Mouse (Mus musculus) heart, adult 18-20 months (tissue): ENCODE measurements around the gene Pou5f2. TPM values are rescaled to one million over a fixed set of nuclear protein-coding genes. Genes with fewer than 3 reads are reported as not detected.

Experiments
- DNase-seq, 2 experiments: peaks; one replicate each; pipeline ENCODE4 v3.0.0; 2021 to 2022; ENCODE audit warnings: mixed read lengths in 1 of 2
- long read RNA-seq, 2 experiments: library from polyadenylated mRNA; stranded (forward); transcript quantifications; one replicate each; pipeline ENCODE4 v2.0.0; 2021
- total RNA-seq, 2 experiments: library from RNA; stranded (reverse); gene quantifications; 2 replicates each; pipeline ENCODE4 v1.2.3; 2021

Pou5f2 gene
- total RNA-seq = under 1 TPM; 0.20 to 0.62 TPM
- long read RNA-seq, experiment 1 = 0 reads
- long read RNA-seq, experiment 2 = 0 reads

DNA sequence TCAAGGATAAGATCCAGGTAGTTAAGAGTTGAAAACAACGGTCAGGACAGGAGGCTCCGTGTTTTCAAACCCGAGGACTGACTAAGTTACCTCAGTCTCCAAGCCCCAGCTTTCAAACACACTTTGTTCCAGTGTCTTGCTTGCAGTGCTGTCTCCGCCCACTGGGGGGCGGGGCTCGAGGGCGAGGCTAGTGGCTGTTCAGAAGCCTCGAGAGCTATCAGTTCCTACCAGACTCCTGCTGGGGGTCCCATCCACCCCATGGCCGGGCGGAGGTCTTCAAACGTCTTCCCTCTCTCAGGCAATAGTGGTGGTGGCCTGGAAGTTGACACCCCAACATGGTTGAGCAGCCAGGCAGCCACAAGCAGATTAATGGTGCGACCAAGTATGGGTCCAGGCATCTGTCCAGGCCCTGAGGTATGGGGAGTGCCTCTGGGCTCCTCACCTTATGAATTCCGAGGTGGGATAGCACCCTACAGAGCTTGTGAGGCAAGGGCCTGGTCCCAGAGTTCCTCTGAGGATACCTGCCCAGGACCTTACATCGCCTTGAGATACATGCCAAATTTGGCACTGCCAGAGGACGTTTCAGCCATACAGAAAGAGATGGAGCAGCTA is at the start of gene Pou5f2:
Gene Pou5f2, plus strand, starts transcription at position 220 of the 612 bp plus-strand sequence.
- peak in 1 of 2 experiments; percentile 4 for DNase-seq

DNA sequence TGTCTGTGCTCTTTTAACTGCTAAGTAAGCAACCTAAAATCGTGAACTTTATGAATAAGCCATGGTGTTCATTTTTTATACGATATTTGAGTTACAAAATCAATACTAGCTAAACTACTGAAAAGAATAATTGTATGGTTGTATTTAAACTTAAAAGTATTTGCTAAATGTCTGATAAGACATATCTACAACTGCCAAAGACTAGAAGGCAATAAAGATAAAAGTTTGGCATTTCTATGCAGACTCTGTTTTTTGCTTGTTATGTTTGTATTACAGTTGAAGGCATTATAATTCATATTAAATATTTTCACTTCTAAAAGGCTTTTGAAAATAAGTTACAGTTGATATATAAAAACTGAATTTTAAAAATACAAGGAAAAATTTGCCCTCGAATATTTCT is 48.5 kb upstream of the Pou5f2 start:
- no peak for DNase-seq

DNA sequence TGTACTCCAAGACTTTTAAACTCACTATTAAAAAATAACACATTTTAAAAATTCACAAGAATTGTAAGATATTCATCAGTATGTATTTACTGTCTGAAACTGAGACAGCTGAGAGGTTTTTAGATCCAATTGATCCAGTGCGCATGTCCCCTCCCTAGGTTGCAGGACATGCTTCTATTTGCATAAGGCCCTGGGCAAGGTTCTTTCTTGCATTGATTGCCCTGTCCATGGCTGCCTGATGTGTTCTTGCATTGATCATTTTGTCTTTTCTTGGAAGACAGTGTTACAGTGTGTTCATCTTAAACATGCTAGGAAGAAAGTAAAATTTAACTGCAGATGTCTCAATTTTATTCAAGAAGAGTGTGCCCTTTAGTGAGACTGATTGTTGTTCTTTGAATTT is 47.6 kb upstream of the Pou5f2 start:
- DNase-seq = no peak

DNA sequence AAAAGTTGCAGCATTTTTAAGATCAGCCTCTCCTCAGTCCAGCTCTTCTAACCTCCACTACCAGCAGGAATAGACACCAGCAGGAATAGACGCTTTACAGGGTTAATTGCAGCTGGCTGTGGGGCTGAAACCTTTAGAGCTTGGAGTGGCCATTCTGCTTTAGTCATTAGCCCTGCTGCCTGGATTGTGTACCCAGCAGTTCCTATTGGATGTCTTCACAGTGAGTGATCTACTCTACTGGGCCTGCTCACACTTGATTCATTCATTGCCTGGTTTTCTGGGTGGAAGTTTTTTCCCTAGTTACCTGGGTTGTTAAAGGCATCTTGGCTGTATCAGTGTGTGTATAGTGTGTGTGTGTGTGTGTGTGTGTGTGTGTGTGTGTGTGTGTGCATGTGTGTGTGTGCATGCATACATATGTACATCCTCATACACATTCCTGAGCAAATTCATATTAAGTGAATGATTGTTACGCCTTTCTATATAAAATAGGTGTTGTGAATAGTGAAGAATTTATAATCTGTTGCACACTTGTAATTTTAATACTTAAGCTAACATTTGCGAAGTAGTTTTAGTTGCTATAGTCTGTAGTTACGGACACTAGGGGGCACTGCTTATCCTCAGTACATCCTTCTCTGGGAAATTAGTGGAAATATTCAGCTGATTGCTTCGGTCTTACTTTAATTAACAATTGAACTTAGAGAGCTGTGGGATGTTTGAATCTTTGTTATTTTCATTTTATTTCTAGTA is 42.4 kb upstream of the Pou5f2 start:
- DNase-seq = peak; percentile 18 to 56

DNA sequence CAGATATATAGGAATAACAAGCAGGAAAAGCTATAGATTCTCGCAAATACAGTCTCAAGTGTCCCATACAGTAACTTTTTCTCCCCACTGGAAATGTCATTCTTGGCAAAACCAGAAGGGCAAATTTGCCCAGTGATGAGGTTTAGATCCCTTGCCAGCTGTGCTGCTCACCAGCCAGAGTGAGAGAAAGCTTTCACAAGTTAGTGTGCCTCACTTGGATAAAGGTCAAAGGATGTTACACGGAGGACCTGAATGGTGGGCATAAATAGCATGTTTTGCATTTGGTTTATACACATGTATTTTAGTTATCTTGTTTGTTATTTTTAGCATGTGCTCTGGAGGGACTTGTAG is 41.9 kb upstream of the Pou5f2 start:
- DNase-seq = peak; percentile 7 to 16

DNA sequence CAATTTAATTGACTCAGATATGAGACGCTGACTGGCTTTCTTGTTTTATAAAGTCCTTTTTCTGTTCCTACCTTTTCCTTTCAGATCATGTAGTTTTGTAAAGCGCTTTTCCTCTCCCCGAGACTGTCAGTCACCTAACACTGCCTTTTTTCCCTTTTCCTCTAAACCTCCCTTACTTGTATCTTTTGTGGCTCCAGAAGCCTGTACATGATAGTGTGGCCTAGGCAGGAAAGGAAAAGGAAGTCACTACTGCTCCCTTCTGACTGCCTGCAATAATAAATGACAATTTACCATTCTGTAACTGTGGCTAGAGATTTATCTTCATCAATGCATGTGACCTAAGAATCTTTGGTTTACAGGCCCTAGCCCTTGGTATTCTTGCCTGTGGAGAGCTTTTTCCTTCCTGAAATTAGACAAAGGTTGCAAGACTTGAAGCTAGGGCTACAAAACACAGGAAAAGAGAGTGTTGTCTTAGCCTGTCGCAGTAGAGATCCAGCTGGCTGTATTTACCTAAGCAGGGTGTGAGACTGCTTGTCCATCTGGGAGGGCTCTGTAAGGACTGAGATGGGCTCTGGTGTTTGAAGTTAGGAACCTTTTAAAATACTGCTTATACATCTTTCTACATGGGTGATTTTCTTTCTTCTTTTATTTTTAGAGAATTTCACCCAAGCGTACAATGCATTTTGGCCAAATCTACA is 33.4 kb upstream of the Pou5f2 start:
- DNase-seq = no peak

DNA sequence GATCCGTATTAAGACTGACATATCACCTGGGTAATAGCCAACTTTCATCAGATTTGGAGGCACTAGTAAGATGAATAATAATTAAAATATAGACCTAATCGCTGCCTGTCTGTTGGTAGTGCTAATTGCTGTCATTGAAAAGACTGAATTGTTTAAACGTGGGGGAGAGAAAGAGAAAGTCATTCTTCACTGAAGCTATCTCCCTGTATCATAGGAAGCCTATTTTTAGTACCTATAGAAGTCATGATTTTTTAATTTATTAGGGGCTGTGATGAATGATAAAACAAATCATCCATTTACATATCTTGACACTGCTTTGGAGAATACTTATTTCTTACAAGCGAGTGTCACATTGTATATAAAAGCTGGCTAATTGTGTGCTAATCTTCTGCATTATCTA is 20.1 kb upstream of the Pou5f2 start:
- no peak for DNase-seq

DNA sequence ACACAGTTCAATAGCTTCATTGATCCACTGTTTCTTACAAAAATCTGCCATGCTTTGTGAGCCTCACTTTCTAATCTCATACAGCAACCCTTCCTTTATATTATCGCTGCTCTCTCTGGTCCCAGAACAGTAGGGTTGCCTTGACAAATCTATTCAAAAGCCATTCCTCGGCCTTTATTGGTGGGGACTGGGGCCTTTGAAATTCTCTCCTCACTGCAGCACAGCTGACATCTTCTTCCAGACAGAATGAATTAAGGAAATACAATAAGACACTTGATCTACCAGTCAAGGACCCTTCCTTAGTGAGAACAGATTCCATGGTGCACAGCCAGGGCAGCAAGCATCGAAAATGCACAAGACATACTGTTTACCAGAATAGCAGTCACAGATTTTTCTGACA is 19.4 kb upstream of the Pou5f2 start:
- no peak for DNase-seq

DNA sequence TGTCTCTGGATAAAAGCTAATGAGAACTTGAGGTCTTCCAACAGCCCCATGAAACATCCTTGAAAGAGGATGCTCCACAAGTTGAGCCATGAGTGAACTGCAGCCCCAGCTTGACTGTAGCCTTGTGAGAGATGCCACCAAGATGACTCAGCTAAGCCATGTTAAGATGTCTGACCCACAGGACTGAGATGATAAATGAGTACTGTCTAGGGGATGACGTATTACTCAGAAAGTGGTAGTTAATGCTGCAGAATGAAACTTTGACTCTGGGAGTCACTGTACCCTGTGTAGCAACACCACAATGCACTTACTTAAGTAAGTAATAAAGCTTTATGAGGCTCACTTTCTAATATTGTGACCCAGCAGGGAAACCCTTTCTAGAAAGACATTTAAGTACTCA is 14.5 kb upstream of the Pou5f2 start:
- DNase-seq = no peak

DNA sequence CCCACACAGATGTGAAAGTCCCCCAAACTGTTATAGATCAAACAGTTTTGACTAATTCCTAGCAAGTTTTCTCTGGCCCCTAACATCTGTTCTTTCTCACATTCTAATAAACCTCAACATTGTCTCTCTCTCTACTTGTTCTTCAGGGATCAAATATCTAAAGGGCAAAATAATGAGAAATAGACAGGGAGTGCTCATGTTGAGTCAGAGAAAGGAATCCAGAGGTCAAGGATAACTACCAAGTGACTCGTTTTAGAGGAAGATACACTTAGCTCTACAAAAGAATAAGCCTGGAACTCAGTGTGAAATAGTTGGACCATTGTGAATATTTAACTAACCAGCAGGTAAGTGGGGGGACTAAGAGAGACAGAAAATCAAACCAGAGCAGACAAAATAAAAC is 8.1 kb downstream of the Pou5f2 start:
- DNase-seq = no peak

DNA sequence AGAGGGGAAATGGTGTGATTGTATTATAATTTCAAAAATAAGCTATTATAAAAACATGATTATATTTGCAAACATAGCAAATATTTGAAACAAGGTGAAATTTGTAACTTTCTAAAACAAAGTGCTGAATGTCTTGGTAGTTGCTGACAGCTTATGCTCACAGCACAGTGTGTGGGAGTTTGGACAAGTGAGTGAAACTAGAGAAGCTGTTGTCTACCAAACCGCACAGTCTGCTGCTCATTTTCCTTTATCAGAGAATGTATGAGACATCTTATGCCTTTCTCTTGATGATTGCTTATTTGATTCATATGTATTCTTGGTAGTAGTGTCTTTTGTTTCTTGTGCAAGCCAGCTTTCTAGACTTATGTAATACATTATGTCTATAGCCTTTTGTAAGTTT is 12.5 kb downstream of the Pou5f2 start:
- DNase-seq = no peak

DNA sequence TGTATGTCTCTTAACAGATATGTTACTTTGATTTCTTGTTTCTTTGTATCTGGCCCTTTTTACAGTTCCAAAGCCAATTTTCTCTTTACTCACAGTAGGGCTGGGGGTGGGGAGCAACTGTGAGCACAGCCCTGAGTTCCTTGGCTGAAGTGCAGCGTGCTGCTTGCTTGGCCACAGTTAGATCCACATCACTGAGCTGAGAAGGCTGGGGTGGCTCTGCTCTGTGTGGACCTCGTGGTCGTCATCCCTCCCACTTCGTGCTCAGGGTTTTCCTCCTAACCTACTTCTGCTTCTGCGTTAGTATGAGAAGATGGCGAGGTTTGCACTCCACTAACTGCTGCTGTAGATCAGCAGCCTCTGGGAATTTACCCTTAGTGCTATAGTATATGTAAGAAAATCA is 18.5 kb downstream of the Pou5f2 start:
- DNase-seq = no peak

DNA sequence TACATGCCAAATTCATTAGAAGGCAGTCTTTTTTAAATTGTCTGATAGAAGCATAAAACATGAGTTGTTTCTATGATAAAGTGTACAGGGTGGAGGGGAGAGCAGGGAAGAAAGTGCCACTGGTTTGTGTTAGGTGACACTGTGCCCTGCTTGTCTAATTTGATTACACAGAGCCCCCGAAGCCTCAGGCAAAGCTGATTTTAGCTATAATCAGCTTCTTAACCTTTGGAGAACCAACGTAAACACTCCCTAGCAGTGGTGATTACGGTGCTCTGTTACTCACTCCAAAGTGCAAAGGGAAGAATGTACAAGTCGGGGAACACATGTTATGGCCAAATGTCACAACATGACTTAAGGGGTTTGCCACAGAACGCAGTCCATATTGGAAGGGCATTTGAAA is 20.4 kb downstream of the Pou5f2 start:
- no peak for DNase-seq

Other genes with a start within 250 kb of the Pou5f2 start
- 1 to 10 TPM; 2.1 to 2.6 TPM for gene Nr2f1, start 174.9 kb downstream of the Pou5f2 start, total RNA-seq